Mouse (Mus musculus) bone marrow, adult 2 months (tissue): Measurements from ENCODE around the gene Aes.

Experiments used
- CTCF ChIP-seq: fragments of 200-500 bp; IDR thresholded peaks from 2 replicates; pipeline ENCODE4 v1.5.1; 2011; ENCODE audit warnings: low read length, control low read depth; ENCODE audit not compliant: control insufficient read depth, insufficient read depth
- POLR2A ChIP-seq: fragments of 200-500 bp; IDR thresholded peaks from 2 replicates; pipeline ENCODE4 v1.6.1; 2011; ENCODE audit warnings: low read depth, mild to moderate bottlenecking, control low read depth, low read length, borderline replicate concordance; ENCODE audit not compliant: control insufficient read depth

GRCm38 (mm10) chr10:81551597-81552102 lies 7.6 kb upstream of the Aes start:
- peak; percentile 65; the same call in 1 of the 2 replicates for TF ChIP-seq CTCF
- TF ChIP-seq POLR2A, result no peak
